Mouse (Mus musculus): ENCODE measurements around the gene Shroom3. TPM values are rescaled to one million over a fixed set of nuclear protein-coding genes. Genes with fewer than 3 reads are reported as not detected.

The Shroom3 gene
- total RNA-seq, 2 experiments from 2014 or later = 0.50 to 1.9 TPM

GRCm38 (mm10) chr5:92785870-92786436 is 102.7 kb downstream of the Shroom3 start:
- no peak for ATAC-seq (replicated peaks; ENCODE audit: low FRiP score, low TSS enrichment, poor library complexity, severe bottlenecking)

- no peak for ATAC-seq (replicated peaks; ENCODE audit: low FRiP score, low TSS enrichment, poor library complexity, severe bottlenecking)
Measured at GRCm38 (mm10) chr5:92788990-92789389, 105.8 kb downstream of the Shroom3 start.

- ATAC-seq (replicated peaks; ENCODE audit: low FRiP score, low TSS enrichment, poor library complexity, severe bottlenecking) = no peak
Measured at GRCm38 (mm10) chr5:92796089-92796990, 113.1 kb downstream of the Shroom3 start.

- no peak for ATAC-seq (replicated peaks; ENCODE audit: low FRiP score, low TSS enrichment, poor library complexity, severe bottlenecking)
Measured at GRCm38 (mm10) chr5:92797981-92798380, 114.7 kb downstream of the Shroom3 start.

DNA sequence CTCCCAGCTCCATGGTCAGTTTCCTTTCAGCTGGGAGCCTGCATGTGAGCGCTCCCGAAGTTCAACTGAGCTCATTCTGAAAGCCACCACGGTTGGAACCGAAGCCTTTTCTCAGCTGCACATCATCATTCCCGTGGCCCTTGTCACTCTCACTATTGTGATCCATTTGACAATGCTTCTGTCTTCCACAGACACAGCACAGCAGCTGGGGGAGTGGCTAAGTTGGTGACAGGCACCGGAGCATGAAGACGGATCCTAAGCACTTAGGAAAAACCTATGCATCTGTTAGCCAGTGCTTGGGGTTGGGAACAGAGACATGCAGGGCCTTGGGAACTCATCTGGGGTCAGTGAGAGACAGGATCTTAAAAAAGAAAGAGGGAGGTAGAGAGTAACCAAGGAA is 121.1 kb downstream of the Shroom3 start:
- no peak for ATAC-seq (replicated peaks; ENCODE audit: low FRiP score, low TSS enrichment, poor library complexity, severe bottlenecking)

GRCm38 (mm10) chr5:92808503-92809415 is 125.5 kb downstream of the Shroom3 start:
- peak; percentile 47; the same call in 1 of the 2 replicates for ATAC-seq (replicated peaks; ENCODE audit: low FRiP score, low TSS enrichment, poor library complexity, severe bottlenecking)

GRCm38 (mm10) chr5:92809416-92809750 is 126.1 kb downstream of the Shroom3 start:
- ATAC-seq (replicated peaks; ENCODE audit: low FRiP score, low TSS enrichment, poor library complexity, severe bottlenecking) = no peak

GRCm38 (mm10) chr5:92810922-92811533 is 127.8 kb downstream of the Shroom3 start:
- ATAC-seq (replicated peaks; ENCODE audit: low FRiP score, low TSS enrichment, poor library complexity, severe bottlenecking) = no peak

- ATAC-seq (replicated peaks; ENCODE audit: low FRiP score, low TSS enrichment, poor library complexity, severe bottlenecking) = no peak
Measured at GRCm38 (mm10) chr5:92811761-92812160, 128.5 kb downstream of the Shroom3 start.

DNA sequence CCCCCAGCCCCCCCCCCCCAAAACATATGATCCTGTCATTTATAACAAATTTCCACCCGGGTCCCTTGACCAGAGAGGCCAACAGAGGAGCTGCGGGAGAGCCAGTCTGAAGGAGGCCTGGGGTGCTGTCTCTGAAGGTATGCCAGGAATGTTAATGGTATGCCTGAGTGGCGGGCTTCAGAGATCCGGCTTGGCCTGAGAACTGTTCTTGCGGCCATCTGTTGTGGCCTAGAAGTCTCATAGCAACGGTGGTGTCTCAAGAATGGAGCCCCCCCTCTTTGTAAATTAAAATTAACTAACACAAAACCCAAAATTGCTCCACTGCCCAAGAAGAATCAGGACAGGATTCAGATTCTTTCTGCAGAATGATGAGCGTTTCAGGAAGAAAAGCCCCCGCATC is 129.7 kb downstream of the Shroom3 start:
- ATAC-seq (replicated peaks; ENCODE audit: low FRiP score, low TSS enrichment, poor library complexity, severe bottlenecking) = no peak

DNA sequence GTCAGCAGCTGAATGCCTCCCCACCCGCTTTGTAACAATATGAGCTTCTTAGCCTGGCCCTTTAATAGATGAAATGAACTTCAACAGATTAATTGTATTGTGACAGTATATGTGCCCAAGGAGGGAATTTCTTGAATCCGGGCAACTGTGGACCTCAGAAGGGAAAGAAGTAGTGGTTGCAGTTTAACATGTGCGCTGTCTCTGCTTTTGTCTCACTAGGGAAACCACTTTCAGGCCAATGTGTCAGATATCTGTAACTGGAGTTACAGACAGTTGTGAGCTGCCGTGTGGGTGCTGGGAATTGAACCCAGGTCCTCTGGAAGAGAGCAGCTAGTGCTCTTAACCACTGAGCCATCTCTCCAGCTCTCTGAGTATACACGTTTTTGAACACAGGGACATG is 130.3 kb downstream of the Shroom3 start:
- no peak for ATAC-seq (replicated peaks; ENCODE audit: low FRiP score, low TSS enrichment, poor library complexity, severe bottlenecking)

- ATAC-seq (replicated peaks; ENCODE audit: low FRiP score, low TSS enrichment, poor library complexity, severe bottlenecking) = no peak
Measured at GRCm38 (mm10) chr5:92814621-92815020, 131.4 kb downstream of the Shroom3 start.

- no peak for ATAC-seq (replicated peaks; ENCODE audit: low FRiP score, low TSS enrichment, poor library complexity, severe bottlenecking)
Measured at GRCm38 (mm10) chr5:92817122-92817822, 134.0 kb downstream of the Shroom3 start.

DNA sequence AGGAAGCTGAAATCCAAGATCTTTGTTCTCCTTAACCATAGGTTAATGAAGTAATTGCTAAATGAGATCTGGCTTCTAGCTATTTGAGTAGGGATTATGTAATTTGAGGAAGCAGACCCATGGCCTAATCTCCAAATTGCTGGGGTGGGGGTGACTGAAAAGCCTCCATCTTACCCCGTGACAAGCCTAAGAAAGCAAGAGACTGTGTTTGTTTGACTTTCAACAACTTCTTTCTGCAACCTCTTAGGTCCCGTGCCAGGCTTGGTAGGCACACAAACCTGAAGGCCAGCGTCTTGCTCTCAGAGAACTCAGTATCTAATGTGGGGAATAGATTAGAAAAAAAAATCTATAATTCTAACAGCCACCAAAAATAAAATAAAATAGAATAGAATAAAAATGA is 138.1 kb downstream of the Shroom3 start:
- no peak for ATAC-seq (replicated peaks; ENCODE audit: low FRiP score, low TSS enrichment, poor library complexity, severe bottlenecking)

DNA sequence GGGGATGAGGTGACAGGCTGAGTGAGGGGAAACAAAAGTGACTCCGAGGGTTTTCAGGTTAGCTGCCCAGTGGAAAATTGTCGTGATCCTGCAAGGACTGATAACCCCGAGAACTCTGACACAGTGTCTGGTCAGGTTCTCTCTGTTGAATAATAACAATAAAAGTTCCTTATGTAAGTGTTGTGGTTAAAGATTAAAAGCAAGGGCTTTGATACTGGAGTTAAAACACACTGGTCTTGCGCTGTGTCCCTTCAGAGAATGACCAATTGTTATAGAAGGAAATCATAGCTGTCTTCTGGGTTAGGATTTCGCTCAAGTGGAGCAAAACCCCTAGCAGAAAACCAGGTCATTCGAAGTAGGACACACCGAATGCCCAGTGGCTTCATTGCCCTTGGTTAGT is 140.3 kb downstream of the Shroom3 start:
- no peak for ATAC-seq (replicated peaks; ENCODE audit: low FRiP score, low TSS enrichment, poor library complexity, severe bottlenecking)

DNA sequence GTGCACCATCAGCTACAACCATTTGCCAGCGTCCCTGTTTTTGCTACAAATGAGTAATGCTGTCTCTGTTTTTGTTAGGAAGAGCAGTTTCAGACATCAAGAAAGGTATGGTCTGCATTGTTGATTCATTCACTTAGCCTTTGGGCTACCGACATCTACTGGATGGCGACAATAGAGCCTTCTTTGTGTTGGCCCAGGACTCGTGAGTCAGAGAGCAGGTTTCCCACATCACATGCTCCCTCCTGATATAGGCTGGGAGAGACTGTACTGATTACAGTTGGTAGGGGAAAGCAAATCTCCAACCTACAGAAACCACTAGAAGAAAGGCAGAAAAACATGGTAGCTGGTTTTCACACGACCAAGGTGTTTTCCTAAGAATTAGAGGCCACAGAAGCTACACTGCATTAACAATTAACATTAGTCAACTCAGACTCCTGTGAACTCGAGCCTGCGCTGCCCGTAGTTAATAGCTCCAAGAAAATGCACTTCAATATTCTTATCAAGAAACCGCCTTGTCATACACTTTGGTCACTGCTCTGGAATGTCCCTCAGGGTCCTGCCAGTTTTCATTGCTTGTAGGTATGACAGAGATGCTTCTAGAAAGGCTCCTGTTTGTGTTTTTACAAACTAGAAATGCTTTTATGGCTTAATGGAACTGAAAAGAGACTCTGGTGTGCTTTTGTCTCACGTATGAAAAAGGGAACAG is 141.2 kb downstream of the Shroom3 start:
- no peak for ATAC-seq (replicated peaks; ENCODE audit: low FRiP score, low TSS enrichment, poor library complexity, severe bottlenecking)

GRCm38 (mm10) chr5:92830391-92830790 is 147.2 kb downstream of the Shroom3 start:
- ATAC-seq (replicated peaks; ENCODE audit: low FRiP score, low TSS enrichment, poor library complexity, severe bottlenecking) = no peak

DNA sequence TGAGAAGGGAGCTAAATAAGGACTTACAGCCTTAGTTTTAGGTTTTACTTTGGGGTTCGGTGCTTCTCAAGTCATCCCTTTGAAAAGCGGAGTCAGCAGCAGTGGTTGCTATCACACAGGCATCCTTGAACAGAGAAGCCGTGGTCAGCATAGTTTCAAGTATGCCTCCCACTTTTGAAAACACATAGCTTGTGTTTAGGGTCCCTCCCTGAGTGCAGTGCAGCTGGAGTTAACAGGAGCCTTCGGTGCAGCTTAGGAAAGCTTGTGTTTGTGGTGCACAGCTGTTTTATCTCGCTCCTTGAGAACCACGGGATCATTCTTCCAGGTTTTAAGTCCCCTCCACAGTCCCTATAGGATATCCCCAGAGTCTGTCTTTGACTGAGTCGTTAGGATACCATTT is 151.3 kb downstream of the Shroom3 start:
- no peak for ATAC-seq (replicated peaks; ENCODE audit: low FRiP score, low TSS enrichment, poor library complexity, severe bottlenecking)

DNA sequence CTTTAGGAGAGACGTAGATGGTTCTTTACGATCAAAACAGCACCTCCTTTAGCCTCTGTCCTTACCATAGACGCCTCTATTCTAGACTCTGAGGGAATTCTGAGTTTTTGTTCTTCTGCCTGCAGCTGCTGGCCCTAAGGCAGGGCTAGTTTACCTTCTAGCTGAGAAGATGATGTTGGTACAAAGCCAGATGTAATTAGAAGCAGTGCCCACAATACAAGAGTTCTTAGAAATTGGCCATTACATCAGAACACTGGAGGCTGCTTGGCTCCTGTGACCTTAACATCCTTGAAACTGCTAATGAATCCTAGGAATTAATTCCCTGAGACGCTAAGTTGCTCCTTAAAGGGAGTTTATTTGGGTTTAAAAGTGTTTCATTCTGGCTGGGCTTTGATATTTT is 154.1 kb downstream of the Shroom3 start:
- no peak for ATAC-seq (replicated peaks; ENCODE audit: low FRiP score, low TSS enrichment, poor library complexity, severe bottlenecking)

All from megakaryocyte-erythroid progenitor cell, adult 5-6 weeks (primary cell).